Mouse (Mus musculus): ENCODE measurements around the gene Alpi. TPM values are rescaled to one million over a fixed set of nuclear protein-coding genes. Genes with fewer than 3 reads are reported as not detected.

Gene Alpi
- polyA plus RNA-seq, 1 experiment from 2014 or later = not detected

DNA sequence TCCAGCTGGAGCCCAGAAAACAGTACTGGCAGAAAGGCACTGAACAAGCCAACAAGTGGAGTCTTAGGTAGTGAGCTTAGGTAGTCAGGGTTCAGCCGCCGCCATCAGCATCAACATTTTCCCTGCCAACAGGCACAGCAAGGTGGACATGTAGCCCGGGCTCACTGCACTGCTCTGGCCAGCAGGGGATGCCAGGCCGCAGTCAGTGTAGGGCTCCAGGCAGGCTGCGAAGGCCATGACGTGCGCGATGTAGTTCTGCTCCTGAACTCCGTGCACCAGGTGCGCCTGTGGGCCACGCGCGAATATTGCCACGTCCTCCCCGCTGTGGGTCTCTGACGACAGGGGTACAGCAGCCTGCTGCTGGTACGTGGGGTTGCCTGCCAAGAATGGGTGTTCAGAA, 14.4 kb downstream of the Alpi start:
- Histone ChIP-seq H3K27ac (ENCODE audit: low read depth, low read length) (no peak overlapping the region), H3K4me1 (ENCODE audit: control insufficient read depth, insufficient read depth, low read depth, low read length) (no peaks in the 10 kb centered on the region), H3K27me3 (replicated peaks; ENCODE audit: control insufficient read depth, insufficient read depth, low read length) (no peaks in the 10 kb centered on the region), H3K9ac (ENCODE audit: low read depth, low read length) (no peak overlapping the region), H3K4me3 (ENCODE audit: low read length) (no peak overlapping the region), H3K9me3 (ENCODE audit: control insufficient read depth, low read length) (no peaks in the 10 kb centered on the region), H3K4me2 (ENCODE audit: low read length) (no peak overlapping the region), H3K36me3 (ENCODE audit: control insufficient read depth, insufficient read depth, low read length) (no peaks in the 10 kb centered on the region)
- WGBS = 74% methylated on average over 17 of the region's 17 CpGs
- no peak for ATAC-seq

DNA sequence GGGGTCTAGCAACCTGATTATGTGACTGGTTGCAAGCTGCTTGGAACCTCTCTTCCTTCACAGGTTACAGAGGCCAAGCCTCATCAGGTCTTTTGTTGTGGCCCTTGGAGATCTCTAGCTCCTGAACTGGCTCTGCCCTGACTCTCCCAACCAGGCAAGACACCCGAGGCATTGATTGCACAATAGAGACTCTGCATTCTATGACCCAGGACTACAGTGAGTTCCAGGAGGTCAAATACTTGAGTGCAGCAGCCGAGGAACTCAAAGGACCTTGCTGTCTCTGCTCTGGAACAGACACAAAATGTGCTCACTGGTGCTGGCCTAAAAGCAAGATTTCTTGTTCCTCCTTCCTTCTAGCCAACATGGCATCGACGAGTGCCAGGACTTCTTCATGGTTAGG, 15.2 kb downstream of the Alpi start:
- Histone ChIP-seq H3K36me3 (ENCODE audit: control insufficient read depth, insufficient read depth, low read length) (no peaks in the 10 kb centered on the region), H3K9me3 (ENCODE audit: control insufficient read depth, low read length) (no peaks in the 10 kb centered on the region), H3K4me3 (ENCODE audit: low read length) (no peak overlapping the region), H3K4me2 (ENCODE audit: low read length) (no peak overlapping the region), H3K27ac (ENCODE audit: low read depth, low read length) (no peak overlapping the region), H3K4me1 (ENCODE audit: control insufficient read depth, insufficient read depth, low read depth, low read length) (no peaks in the 10 kb centered on the region), H3K9ac (ENCODE audit: low read depth, low read length) (no peak overlapping the region), H3K27me3 (replicated peaks; ENCODE audit: control insufficient read depth, insufficient read depth, low read length) (no peaks in the 10 kb centered on the region)
- 73% methylated on average over 4 of the region's 4 CpGs for WGBS
- ATAC-seq = no peak

DNA sequence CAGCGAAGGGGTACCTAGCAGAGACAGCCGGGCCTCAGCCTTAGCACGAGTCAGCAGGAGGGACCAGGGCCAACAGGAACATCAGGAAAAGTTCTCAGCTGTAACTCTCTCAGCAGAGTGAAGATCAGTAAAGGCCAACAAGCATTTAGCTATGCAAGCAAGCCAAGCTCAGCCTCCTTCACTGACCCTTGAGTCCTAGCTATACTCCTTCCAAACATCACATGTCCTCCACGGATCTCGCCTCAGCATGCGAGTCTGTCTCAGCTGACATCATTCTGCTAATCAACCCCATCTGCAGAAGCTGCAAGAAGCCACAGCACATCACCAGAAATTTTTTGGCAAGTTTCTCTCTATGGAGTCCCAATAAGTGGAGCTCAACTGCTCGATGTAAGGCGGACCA, 27.6 kb downstream of the Alpi start:
- Histone ChIP-seq H3K4me1 (ENCODE audit: control insufficient read depth, insufficient read depth, low read depth, low read length) (no peaks in the 10 kb centered on the region), H3K9me3 (ENCODE audit: control insufficient read depth, low read length) (no peaks in the 10 kb centered on the region), H3K27me3 (replicated peaks; ENCODE audit: control insufficient read depth, insufficient read depth, low read length) (no peaks in the 10 kb centered on the region), H3K9ac (ENCODE audit: low read depth, low read length) (no peak overlapping the region), H3K36me3 (ENCODE audit: control insufficient read depth, insufficient read depth, low read length) (no peaks in the 10 kb centered on the region), H3K4me2 (ENCODE audit: low read length) (no peak overlapping the region), H3K4me3 (ENCODE audit: low read length) (no peak overlapping the region), H3K27ac (ENCODE audit: low read depth, low read length) (no peak overlapping the region)
- ATAC-seq = no peak
- WGBS = 88% methylated on average over 8 of the region's 8 CpGs

DNA sequence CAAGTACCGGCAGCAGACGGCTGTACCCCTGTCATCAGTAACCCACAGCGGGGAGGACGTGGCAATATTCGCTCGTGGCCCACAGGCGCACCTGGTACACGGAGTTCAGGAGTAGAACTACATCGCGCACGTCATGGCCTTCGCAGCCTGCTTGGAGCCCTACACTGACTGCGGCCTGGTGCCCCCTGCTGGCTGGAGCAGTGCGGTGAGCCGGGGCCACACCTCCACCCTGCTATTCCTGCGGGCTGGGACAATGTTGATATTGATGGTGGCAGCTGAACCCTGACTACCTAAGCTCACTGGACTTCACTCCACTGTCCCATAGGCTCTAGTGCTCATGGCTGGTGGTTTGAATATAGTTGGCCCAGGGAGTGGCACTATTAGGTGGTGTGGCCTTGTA, 30.7 kb downstream of the Alpi start:
- Histone ChIP-seq H3K27me3 (replicated peaks; ENCODE audit: control insufficient read depth, insufficient read depth, low read length) (no peaks in the 10 kb centered on the region), H3K4me1 (ENCODE audit: control insufficient read depth, insufficient read depth, low read depth, low read length) (no peaks in the 10 kb centered on the region), H3K36me3 (ENCODE audit: control insufficient read depth, insufficient read depth, low read length) (no peaks in the 10 kb centered on the region), H3K27ac (ENCODE audit: low read depth, low read length) (no peak overlapping the region), H3K4me3 (ENCODE audit: low read length) (no peak overlapping the region), H3K9ac (ENCODE audit: low read depth, low read length) (no peak overlapping the region), H3K9me3 (ENCODE audit: control insufficient read depth, low read length) (no peaks in the 10 kb centered on the region), H3K4me2 (ENCODE audit: low read length) (no peak overlapping the region)
- 53% methylated on average over 16 of the region's 16 CpGs for WGBS
- ATAC-seq = no peak

DNA sequence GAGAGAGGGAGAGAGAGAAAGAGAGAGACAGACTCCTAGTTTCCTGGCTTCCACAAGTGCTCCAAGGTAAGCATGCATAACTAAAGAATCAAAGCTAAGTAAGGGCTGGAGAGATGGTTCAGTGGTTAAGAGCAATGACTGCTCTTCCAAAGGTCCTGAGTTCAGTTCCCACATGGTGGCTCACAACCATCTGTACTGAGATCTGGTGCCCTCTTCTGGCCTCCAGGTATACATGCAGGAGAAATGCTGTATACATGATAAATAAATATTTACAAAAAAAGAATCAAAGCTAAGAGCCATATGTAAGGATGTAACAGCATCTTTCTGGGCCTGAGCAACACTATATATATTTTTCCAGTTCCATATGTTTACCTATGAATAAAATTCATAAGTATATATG, 40.5 kb downstream of the Alpi start:
- Histone ChIP-seq H3K27ac (ENCODE audit: low read depth, low read length) (no peak overlapping the region), H3K27me3 (replicated peaks; ENCODE audit: control insufficient read depth, insufficient read depth, low read length) (no peaks in the 10 kb centered on the region), H3K9ac (ENCODE audit: low read depth, low read length) (no peak overlapping the region), H3K9me3 (ENCODE audit: control insufficient read depth, low read length) (0 out of 2 replicates have a peak, but pooled peaks cover 4% of the 10 kb centered on the region), H3K4me3 (ENCODE audit: low read length) (no peak overlapping the region), H3K4me1 (ENCODE audit: control insufficient read depth, insufficient read depth, low read depth, low read length) (no peaks in the 10 kb centered on the region), H3K36me3 (ENCODE audit: control insufficient read depth, insufficient read depth, low read length) (no peaks in the 10 kb centered on the region), H3K4me2 (ENCODE audit: low read length) (no peak overlapping the region)
- no peak for ATAC-seq

DNA sequence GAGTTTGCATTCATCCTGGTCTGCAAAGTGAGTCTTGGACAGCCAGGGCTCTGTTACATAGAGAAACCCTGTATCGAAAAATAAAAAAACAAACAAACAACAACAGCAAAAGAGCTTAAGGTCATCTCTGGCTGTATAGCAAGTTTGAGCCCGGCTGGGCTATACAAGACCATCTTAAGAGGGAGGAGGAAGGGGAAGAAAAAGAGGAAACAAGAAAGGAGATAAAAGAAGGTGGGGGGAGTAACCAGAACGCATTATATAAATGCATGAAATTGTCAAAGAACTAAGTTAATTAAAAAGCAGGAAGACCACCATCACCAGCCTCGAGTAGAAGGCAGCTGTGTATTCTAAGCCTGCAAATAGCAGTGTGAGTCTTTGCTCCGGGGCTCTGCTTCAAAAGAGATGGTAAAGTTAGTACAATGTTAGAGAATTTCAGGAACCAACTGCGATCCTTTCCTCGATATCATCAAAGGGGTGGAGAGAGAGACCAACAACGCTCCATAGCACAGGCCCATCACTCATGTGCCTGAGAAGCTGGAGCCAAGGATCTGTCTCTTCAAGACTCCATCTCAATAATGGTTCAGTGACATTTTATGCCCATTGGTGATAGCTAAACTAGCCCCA, 42.3 kb downstream of the Alpi start:
- ATAC-seq = no peak
- Histone ChIP-seq H3K4me3 (ENCODE audit: low read length) (no peak overlapping the region), H3K4me1 (ENCODE audit: control insufficient read depth, insufficient read depth, low read depth, low read length) (no peaks in the 10 kb centered on the region), H3K27ac (ENCODE audit: low read depth, low read length) (no peak overlapping the region), H3K27me3 (replicated peaks; ENCODE audit: control insufficient read depth, insufficient read depth, low read length) (no peaks in the 10 kb centered on the region), H3K36me3 (ENCODE audit: control insufficient read depth, insufficient read depth, low read length) (no peaks in the 10 kb centered on the region), H3K4me2 (ENCODE audit: low read length) (no peak overlapping the region), H3K9ac (ENCODE audit: low read depth, low read length) (no peak overlapping the region), H3K9me3 (ENCODE audit: control insufficient read depth, low read length) (0 out of 2 replicates have a peak, but pooled peaks cover 4% of the 10 kb centered on the region)
- 76% methylated on average over 8 of the region's 8 CpGs for WGBS

DNA sequence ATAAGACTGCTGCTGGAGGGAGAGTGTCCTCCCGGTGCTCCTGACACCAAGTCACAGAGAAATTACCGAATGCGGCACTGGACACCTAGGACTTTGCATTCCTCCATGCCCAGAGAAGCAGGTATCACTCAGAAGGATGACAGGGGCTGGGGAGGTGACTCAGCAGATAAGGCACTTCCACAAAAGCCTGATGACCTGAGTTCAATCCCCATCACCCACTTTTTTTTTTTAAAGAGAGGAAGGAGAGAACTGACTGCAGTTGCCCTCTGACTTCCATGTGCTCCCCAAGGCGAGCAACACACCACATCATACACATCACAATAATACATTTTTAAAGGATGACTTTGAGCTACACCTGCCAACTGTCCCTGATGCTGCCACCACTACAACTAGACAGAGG, 44.3 kb downstream of the Alpi start:
- Histone ChIP-seq H3K4me3 (ENCODE audit: low read length) (no peak overlapping the region), H3K27ac (ENCODE audit: low read depth, low read length) (no peak overlapping the region), H3K4me2 (ENCODE audit: low read length) (no peak overlapping the region), H3K9me3 (ENCODE audit: control insufficient read depth, low read length) (0 out of 2 replicates have a peak, but pooled peaks cover 1% of the 10 kb centered on the region), H3K36me3 (ENCODE audit: control insufficient read depth, insufficient read depth, low read length) (no peaks in the 10 kb centered on the region), H3K9ac (ENCODE audit: low read depth, low read length) (no peak overlapping the region), H3K27me3 (replicated peaks; ENCODE audit: control insufficient read depth, insufficient read depth, low read length) (no peaks in the 10 kb centered on the region), H3K4me1 (ENCODE audit: control insufficient read depth, insufficient read depth, low read depth, low read length) (no peaks in the 10 kb centered on the region)
- no peak for ATAC-seq
- WGBS = 76% methylated on average over 4 of the region's 4 CpGs

DNA sequence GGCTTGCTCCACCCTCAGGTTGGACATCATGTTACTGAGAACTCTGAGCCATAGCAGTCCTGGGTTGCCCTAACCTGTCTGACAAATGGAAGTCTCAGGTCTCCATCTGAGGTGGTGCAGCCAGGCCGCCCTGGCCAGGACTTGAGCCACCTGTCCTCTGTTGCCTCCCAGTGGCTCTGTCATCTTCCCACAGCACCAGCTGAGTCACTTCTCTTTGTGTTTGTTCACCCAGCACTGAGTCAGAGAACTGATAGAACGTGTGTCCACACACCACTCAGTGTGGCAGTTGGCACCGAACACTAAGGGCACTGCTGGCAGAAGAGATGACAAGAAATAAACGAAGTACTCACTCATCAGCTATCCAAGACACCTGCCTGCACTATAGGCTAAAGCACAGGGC, 50.0 kb downstream of the Alpi start:
- WGBS = 76% methylated on average over 4 of the region's 4 CpGs
- no peak for ATAC-seq
- H3K27me3 ChIP-seq (replicated peaks; ENCODE audit: control insufficient read depth, insufficient read depth, low read length) = no peaks in the 10 kb centered on the region
- H3K36me3 ChIP-seq (ENCODE audit: control insufficient read depth, insufficient read depth, low read length) = peaks cover 2% of the 10 kb centered on the region; the same call in 1 of the 2 replicates
- no peaks in the 10 kb centered on the region for H3K9me3 ChIP-seq (ENCODE audit: control insufficient read depth, low read length)
- H3K4me3 ChIP-seq (ENCODE audit: low read length) = no peak overlapping the region
- no peak overlapping the region for H3K27ac ChIP-seq (ENCODE audit: low read depth, low read length)
- H3K9ac ChIP-seq (ENCODE audit: low read depth, low read length) = no peak overlapping the region
- H3K4me2 ChIP-seq (ENCODE audit: low read length) = no peak overlapping the region
- peaks cover 3% of the 10 kb centered on the region; the same call in 1 of the 2 replicates for H3K4me1 ChIP-seq (ENCODE audit: control insufficient read depth, insufficient read depth, low read depth, low read length)

DNA sequence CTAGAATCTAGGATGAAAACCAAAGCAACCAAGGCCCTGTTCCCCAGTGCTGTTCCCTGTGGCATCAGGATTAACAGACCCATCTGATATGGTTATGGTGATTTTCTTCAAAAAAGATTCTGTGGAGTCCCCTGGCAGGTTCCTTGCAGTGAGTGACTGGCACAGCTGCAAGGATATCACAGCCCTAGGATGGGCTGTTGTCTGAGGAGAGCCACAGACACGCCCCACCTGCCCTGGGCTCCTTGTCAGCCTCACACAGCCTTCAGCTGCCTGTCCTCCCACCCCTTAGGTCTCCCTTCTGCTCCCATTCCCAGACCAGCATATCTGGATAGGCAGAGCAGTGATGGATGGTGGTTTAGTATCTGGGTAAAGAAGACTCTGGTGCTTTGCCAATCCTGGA, 50.7 kb downstream of the Alpi start:
- WGBS = 73% methylated on average over 1 of the region's 1 CpGs
- Histone ChIP-seq H3K4me3 (ENCODE audit: low read length) (no peak overlapping the region), H3K9me3 (ENCODE audit: control insufficient read depth, low read length) (no peaks in the 10 kb centered on the region), H3K4me2 (ENCODE audit: low read length) (no peak overlapping the region), H3K27ac (ENCODE audit: low read depth, low read length) (no peak overlapping the region), H3K36me3 (ENCODE audit: control insufficient read depth, insufficient read depth, low read length) (peaks cover 2% of the 10 kb centered on the region; the same call in 1 of the 2 replicates), H3K4me1 (ENCODE audit: control insufficient read depth, insufficient read depth, low read depth, low read length) (peaks cover 3% of the 10 kb centered on the region; the same call in 1 of the 2 replicates), H3K9ac (ENCODE audit: low read depth, low read length) (no peak overlapping the region), H3K27me3 (replicated peaks; ENCODE audit: control insufficient read depth, insufficient read depth, low read length) (no peaks in the 10 kb centered on the region)
- ATAC-seq = no peak; the same call in 1 of the 2 replicates

Data from hindbrain, embryonic 16.5 days (tissue).